Mouse (Mus musculus) MEL (cell line): Measurements from ENCODE around the gene Rassf10.

Experiments
- CHD1 ChIP-seq: IDR thresholded peaks from 2 replicates; pipeline ENCODE4 v1.6.1; 2012; ENCODE audit warnings: low read depth, mild to moderate bottlenecking, inconsistent platforms, low read length, improper control_type of control experiment
- CHD2 ChIP-seq: IDR thresholded peaks from 2 replicates; pipeline ENCODE4 v1.6.1; 2011; ENCODE audit warnings: low read length, improper control_type of control experiment
- CTCF ChIP-seq, 3 experiments: IDR thresholded peaks in 2 of 3; conservative IDR thresholded peaks in 1 of 3; 2 replicates each; pipeline ENCODE4 v1.5.1; 2011 to 2012; ENCODE audit warnings: low read length in 3 of 3, low read depth in 2 of 3, mild to moderate bottlenecking in 2 of 3, improper control_type of control experiment in 1 of 3, inconsistent platforms in 1 of 3, mixed read lengths in 1 of 3, moderate library complexity in 1 of 3; ENCODE audit not compliant: control insufficient read depth in 1 of 3, insufficient read depth in 1 of 3, poor library complexity in 1 of 3, severe bottlenecking in 1 of 3
- E2F4 ChIP-seq: IDR thresholded peaks from 2 replicates; pipeline ENCODE4 v1.6.1; 2011; ENCODE audit warnings: low read depth, low read length, improper control_type of control experiment, borderline replicate concordance
- EP300 ChIP-seq, 2 experiments: IDR thresholded peaks; 2 replicates each; pipeline ENCODE4 v1.6.1; 2011; ENCODE audit warnings: improper control_type of control experiment in 2 of 2, low read length in 2 of 2, low read depth in 1 of 2, mild to moderate bottlenecking in 1 of 2
- ETS1 ChIP-seq: IDR thresholded peaks from 2 replicates; pipeline ENCODE4 v1.6.1; 2012; ENCODE audit warnings: low read depth, mild to moderate bottlenecking, inconsistent platforms, low read length, improper control_type of control experiment, moderate library complexity
- JUND ChIP-seq: IDR thresholded peaks from 2 replicates; pipeline ENCODE4 v1.6.1; 2011; ENCODE audit warnings: low read depth, mild to moderate bottlenecking, improper control_type of control experiment, low read length
- MYC ChIP-seq: IDR thresholded peaks from 2 replicates; pipeline ENCODE4 v1.6.1; 2011; ENCODE audit warnings: low read depth, mild to moderate bottlenecking, low read length, improper control_type of control experiment, moderate library complexity
- POLR2A ChIP-seq, 2 experiments: IDR thresholded peaks; 2 replicates each; pipeline ENCODE4 v1.6.1; 2011 to 2012; ENCODE audit warnings: low read length in 2 of 2, mild to moderate bottlenecking in 2 of 2, control low read depth in 1 of 2, improper control_type of control experiment in 1 of 2, low read depth in 1 of 2, moderate library complexity in 1 of 2; ENCODE audit not compliant: control insufficient read depth in 1 of 2, insufficient read depth in 1 of 2, poor library complexity in 1 of 2
- TBP ChIP-seq: IDR thresholded peaks from 2 replicates; pipeline ENCODE4 v1.8.0; 2011; ENCODE audit warnings: low read depth, low read length, improper control_type of control experiment
- TCF12 ChIP-seq: IDR thresholded peaks from 2 replicates; pipeline ENCODE4 v1.6.1; 2014; ENCODE audit warnings: low read depth, mild to moderate bottlenecking, inconsistent platforms, low read length, improper control_type of control experiment, moderate library complexity
- ZC3H11A ChIP-seq: IDR thresholded peaks from 2 replicates; pipeline ENCODE4 v1.6.1; 2012; ENCODE audit warnings: low read depth, mild to moderate bottlenecking, inconsistent platforms, low read length, improper control_type of control experiment
- ZKSCAN1 ChIP-seq: IDR thresholded peaks from 2 replicates; pipeline ENCODE4 v1.6.1; 2012; ENCODE audit warnings: low read depth, mild to moderate bottlenecking, inconsistent platforms, low read length, improper control_type of control experiment, moderate library complexity
- ZMIZ1 ChIP-seq: IDR thresholded peaks from 2 replicates; pipeline ENCODE4 v1.6.1; 2012; ENCODE audit warnings: low read depth, mild to moderate bottlenecking, inconsistent platforms, low read length, improper control_type of control experiment, moderate library complexity

GRCm38 (mm10) chr7:112983316-112983715 lies 29.6 kb downstream of the Rassf10 start:
- TF ChIP-seq ETS1 (no peak), MYC (no peak), CHD2 (no peak), JUND (no peak), CTCF (IDR thresholded peaks at IDR 0.05 in 2 of 3, conservative IDR thresholded peaks at IDR 0.05 in 1 of 3; ENCODE audit: control insufficient read depth in 1 of 3, insufficient read depth in 1 of 3, low read depth in 2 of 3, low read length in 3 of 3, poor library complexity in 1 of 3, severe bottlenecking in 1 of 3) (no peak), TBP (no peak), CHD1 (no peak), ZC3H11A (no peak), TCF12 (no peak), POLR2A (IDR thresholded peaks at IDR 0.05; ENCODE audit: control insufficient read depth in 1 of 2, insufficient read depth in 1 of 2, low read depth in 1 of 2, low read length in 2 of 2, poor library complexity in 1 of 2) (no peak), ZKSCAN1 (no peak), E2F4 (no peak), EP300 (IDR thresholded peaks at IDR 0.05; ENCODE audit: low read depth in 1 of 2, low read length in 2 of 2) (no peak), ZMIZ1 (no peak)
